Mouse (Mus musculus) spleen, postnatal 14 days (tissue): ENCODE results near the gene Zfp653.

Experiments
- DNase-seq, 2 experiments: peaks; one replicate each; pipeline ENCODE4 v3.0.0; 2021 to 2022; ENCODE audit warnings: low spot score in 2 of 2

The Zfp653 gene

DNA sequence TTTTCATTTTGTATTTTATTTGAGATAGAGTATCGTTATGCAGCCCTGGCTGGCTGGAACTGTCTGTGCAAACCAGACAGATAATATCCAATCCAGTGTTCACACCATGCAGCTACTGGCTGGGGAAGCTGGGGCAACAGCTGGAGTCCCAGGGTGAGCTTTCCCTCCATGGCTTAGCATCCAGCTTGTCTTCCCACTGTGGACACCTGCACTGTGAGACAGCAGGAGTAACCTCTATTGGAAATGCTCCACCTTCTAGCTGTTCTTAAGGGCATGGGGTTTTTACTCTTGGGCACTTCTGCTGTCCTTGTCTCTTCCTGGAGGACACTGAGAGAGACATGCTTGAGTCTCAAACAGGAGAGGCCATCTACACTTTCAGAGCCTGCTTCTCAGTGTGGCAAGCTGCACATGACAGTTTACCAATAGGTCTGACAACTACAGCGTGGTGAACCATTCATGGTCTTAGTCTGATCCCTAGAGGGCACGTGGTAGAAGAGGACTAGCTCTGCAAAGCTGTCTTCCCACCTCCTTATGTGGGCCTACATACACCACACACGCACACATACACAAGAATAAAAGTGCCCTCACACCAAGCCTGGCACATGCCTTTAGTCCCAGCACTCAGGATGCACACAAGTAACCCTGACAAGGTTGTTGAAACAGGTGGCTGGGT lies 1.2 kb downstream of the Zfp653 start:
- DNase-seq = no peak

DNA sequence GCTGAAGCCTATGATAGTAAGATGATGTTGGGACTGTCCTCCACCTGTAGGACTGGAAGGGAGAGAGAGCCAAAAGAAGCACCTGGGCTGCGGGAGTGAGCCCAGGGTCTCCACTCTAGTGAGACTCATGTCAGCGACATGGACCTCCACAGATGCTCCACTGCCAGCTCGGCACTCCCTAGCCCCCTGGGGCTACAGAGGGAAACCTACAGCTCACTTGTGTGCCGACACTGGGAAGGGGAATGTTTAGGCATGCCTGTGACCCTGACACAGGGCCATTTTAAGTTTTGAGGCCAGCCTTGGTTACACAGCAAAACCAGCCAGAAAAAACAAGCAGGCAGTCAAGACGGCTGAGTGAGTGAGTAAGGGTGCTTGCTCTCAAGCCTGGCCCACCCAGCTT lies 4.0 kb downstream of the Zfp653 start:
- no peak for DNase-seq

DNA sequence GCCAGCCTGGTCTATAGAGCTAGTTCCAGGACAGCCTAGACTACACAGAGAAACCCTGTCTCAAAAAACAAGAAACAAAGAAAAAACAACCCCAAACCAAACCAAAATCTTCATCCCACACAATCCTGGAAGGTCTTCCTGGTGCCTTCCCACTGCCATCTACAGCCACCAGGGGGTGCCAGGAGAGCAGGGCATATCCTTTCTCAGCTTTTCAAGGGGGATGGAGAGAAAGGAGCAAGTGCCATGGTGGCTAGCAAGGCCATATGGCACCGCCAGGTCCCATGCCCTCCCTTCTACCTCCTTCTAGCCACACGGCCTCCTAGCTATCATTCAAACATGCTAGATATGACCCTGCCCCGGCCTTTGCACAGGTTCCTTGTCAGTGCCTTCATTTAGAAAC lies 4.7 kb downstream of the Zfp653 start:
- DNase-seq = peak; percentile 37 to 54

DNA sequence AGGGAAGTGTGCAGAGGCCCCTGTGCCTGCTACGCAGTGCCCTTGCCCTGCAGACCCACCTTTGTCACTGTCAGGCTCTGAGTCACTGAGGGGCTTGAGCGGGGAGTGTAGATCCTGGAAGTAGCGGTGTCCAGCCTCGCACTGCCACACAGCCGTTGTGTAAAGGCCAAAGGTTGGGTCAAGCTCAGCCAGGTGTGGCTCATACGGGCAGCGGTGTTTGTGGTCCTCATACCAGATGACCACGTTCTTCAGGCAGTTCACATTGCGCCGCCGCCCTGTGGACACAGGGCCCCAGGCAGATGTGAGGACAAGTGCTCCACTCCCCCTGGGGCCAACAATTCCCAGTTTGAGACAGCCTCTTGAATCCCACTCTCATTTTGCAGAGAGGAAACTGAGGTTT lies 5.5 kb downstream of the Zfp653 start:
- DNase-seq = no peak

DNA sequence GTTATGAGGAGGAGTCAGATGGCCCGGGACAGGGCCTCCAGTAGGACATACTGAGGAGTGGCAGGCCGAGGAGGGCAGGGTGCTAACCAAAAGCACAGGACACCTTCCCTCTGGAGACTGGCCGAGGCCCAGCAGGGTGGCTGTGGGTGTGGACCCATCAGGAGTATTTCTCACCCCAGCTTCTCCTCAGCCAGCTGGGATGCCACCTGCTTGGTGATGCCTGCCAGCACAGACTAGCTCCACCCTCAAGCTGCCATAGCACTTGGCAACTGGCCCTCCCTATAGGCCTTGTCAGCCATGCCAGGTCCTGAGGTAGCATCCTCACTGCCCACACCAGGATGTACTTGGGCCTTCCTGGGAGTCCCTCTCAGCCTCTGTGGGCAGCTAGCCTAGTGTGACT lies 6.8 kb downstream of the Zfp653 start:
- no peak for DNase-seq

DNA sequence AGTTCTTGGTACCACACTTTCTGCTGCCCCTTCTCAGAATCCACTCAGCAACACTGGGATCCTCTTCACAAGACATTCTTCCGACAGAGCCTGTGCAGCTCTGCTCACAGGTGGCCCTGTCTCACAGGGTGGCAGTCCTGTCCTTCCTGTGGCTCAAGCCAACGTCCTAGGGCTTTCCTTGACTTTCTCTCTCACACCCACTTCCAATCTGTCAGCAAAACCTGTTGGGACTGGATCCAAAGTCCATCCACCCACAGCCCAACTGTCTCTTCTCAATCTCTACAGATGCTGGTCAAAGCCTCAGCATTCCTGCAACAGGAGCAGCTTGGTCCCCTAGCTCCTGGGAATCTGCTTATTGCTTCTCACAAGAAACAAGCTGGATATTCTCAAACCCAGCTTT lies 9.8 kb downstream of the Zfp653 start:
- no peak for DNase-seq

DNA sequence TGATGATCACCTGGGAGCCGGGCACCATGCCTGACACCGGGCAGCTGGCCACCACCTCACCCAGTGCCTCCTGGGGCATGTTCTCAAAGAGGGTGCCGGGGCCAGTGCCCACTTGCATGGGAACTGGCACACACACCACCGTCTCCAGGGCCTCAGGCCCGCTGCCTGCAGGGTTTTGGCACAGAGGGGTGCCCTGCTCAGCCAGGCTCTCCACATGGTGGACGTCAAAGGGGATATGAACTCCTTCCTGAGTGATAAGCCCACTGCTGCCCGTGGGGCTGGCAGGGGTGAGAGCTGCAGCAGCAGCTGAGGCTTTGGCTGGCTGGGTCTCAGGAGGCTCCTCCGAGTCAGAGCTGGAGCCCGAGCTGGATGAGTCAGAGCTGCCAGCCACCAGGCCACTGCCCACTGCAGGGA lies 13.2 kb downstream of the Zfp653 start:
- DNase-seq = no peak

DNA sequence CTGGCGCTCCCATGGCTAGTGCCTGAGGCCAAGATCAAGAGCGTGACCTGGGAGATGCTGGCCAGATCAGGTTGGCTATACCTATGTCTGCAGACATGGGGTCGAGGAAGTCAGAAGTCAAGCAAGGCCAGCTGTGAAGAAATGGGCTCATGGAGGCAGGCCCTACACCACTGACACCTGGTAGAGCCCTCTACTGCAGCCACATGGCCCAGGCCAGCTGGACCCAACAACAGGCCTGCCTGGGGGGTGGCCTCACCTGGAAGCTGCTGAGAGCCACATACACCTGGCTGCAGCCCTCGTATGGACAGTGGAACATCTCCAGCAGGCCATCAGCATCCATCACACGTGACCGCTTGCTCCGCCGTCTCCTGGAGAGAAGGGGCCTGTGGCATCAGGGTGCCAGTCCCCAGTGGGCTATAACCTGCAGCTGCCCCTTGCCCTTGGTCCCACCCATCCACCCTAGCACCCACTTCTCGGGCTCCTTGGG lies 14.1 kb downstream of the Zfp653 start:
- DNase-seq = no peak

DNA sequence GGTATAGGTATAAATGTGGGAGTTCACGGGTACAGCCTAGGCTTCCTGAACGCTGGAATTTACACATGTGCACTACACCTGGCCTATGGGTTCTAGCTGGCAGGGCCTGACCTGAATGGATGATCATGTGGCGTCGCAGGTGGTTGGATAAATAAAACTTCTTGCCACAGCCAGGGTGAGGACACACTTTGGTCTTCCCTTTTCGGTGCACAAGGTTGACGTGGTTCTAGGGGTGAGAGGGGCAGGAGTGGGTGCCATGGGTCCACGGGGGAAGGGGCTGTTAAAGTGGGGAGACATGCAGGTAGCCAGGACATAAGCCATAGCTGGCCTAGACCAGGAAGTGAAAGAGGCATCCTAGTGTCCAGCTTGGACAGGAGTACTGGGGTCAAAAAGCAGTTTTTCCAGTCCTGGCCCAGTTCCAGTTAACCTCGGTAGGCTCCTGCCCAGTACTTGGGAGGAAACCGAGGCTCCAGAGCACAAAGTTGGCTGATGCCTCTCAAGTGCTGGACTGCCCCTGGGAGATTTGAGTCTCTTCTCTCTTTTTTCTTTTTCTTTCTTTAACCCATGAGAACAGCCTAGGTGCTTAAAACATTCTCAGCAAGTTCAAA lies 14.8 kb downstream of the Zfp653 start:
- DNase-seq = no peak

DNA sequence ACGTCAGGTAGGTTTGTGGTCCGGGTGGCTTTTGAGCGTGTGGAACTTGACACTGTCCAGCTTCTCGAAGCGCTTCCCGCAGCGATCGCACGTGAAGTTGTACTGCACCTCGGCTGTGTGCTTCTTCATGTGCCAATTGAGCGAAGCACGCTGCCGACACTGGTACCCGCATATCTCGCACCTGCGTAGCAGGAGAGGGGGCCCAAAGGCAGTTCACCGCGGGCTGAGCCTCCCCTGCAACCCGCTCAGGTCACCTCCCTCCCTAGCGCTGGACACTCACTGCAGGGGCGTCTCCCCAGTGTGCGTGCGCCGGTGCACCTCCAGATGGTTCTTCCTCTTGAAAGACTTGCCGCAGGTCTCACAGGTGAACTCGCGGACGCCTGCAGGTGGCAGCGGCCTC lies 15.5 kb downstream of the Zfp653 start:
- DNase-seq = no peak

DNA sequence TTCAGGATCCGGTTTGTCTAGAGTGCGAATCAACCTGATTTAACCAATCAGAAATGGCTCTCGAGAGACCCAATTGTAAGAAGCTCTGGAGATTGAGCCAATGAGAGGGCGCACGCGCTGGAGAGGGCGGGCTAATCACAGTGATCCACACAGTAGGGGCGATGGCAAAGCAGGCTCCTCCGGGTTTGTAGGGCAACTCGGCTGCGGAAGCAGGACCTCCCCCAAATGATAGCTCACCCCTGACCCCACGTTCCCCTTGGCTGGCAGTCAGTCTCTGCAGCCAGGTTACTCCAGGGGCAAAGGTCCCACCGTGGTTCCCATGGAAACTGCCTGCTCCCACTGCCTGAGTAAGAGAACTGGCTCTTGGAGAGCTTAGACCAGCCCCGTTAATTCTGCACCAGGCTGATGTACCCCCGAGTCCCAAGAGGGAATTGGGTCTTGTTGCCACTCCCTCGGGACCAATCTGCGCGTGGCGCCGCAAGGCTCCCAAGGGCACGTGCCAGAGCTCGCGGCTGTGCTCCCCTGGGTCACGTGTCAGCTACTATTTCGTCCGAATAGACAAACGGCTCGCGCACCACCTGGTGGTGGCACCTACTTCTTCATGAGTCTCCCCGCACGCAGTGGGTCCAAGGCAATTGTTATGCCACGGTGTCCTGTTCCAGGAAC lies 16.6 kb downstream of the Zfp653 start:
- DNase-seq = peak; percentile 45 to 63

DNA sequence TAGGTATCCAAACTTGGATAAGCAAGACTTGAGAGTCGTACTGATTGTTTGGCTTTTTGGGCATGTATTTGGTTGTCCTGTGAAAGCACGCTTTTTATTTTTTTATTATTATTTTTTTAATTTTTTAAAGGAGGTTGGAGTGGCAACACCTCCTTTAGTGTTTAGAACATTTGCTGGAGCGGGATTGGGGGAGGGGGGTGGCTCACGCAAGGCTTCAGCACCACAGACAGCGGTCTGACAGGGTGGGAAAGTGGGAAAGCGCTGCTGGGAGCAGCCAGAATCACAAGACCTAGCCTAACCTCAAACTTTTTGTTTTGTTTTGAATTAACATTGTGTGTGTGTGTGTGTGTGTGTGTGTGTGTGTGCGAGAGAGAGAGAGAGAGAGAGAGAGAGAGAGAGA lies 17.5 kb downstream of the Zfp653 start:
- no peak for DNase-seq

DNA sequence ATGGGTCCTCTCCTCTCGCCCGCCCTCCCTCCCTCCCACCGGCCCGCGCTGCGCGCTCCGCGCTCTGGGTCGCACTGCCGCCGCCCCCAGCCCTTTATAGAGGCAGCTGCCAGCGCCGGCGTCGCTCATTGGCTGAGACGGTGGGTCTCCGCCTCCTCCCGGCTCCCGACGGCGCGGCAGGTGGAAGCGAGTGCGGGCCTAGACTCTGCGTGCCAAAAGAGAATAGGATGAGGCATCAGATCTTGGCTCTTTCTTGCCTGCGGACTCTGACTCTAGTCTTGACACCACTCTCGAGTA lies 19.3 kb downstream of the Zfp653 start, which contains the start of gene Elavl3:
Elavl3 (minus strand) TSS at position 66 of the 297 bp plus-strand sequence.
- DNase-seq = no peak

DNA sequence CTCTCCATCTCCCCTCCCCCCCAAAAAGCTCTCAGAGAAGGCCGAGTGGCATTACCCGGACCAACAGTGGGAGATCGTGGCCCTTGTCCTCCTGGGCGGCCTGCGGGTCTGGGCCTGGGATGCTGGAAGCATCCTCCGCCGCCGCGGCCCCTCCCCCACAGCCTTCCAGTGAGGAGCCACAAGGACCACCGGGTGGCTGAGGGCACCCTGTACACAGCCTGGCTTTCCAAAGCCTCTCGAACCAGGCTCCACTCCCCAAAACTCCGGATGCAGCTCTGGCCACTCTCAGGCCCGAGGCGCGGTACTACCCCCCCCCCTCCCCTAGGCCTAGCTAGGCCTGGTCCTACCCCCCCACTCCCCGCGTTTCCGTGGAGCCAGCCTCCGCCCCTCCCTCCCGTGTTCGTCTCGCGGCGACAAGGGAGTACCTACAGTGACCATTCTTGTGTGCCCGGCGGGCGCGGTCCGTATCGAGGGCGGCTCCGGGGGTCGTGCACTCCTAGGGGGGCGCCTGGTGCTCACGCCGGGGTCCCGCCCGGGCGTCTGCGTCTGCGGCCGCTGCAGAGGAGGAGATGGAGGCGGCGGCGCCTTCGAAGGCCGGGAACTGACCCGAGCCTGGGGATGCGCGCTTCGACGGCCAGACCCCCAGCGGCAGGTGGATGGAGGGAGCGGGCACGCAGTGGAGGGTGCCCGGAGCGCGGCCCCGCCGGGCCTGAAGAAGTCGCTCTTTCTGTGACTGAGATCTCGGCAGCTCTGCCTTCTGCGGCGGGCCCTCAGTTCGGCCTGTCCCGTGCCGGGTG lies 19.8 kb downstream of the Zfp653 start:
- DNase-seq = no peak

DNA sequence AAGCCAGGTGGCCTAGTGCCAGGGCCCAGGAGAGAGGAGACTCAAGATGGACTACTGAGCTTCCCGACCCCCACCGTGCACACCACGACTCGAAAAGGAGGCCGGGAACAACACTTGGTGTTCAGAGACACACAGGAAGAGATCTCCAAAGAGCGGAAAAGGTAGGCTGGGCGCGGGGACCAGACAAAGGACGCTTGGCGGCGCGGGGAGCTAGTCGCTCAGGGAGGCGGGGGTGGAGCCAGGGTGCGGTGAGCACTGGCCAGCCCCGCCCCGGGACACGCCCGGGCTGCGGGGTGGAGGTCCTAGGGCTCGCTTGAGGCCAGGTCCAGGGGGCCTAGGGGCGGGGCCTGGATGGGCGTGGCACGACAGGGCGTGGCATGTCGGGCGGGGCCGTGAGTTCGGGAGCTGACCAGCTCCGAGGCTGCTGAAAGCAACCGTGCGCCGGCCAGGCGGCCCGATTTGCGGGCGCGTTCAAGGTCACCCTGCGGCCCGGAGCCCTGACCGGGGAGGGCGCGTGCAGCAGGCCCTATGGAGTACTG lies 20.8 kb downstream of the Zfp653 start:
- DNase-seq = peak; percentile 21 to 30

DNA sequence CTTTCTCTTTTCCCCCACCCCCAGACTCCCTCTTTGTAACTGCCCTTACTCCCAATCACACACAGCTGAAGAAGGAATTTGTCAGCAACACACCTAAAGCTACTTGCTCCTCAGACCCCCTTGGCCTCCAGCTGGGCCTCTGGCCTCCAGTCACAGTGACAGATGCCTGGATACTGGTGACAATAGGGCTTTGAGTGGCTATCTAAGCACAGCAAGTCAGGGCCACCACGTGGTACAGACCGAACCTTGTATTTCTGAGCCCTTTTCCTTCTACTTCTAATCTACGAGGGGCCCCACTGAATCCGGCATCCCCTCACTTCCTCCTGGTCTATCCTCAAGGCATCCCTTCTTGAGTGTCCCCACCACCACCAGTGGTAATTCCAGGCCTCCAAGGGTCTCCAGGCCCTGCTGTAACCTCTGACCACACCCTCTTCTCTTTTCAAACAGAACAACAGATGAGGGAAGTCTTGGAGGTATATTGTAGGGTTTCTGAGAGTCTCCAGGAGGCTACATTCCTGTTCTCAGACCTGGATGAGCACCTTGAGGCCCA lies 21.4 kb downstream of the Zfp653 start:
- DNase-seq = no peak

DNA sequence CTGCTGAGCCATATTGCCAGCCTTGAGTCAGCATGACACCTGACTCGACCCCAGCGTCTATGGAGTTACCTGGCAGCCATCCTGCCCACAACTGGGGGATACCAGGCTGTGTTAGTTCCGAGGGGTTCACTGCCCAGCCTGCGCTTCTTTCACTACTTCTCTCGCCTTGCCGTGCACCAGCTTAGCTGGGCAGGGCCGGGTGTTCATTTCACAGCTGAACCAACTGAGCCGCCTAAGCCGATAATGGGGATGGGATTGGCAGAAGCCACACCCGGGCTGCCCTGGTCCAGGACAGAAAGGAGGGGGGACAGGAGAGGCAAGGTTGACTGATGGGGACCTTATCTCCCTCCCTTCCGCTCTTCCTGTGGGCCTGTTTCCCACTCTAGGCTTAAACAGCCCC lies 21.9 kb downstream of the Zfp653 start:
- no peak for DNase-seq

DNA sequence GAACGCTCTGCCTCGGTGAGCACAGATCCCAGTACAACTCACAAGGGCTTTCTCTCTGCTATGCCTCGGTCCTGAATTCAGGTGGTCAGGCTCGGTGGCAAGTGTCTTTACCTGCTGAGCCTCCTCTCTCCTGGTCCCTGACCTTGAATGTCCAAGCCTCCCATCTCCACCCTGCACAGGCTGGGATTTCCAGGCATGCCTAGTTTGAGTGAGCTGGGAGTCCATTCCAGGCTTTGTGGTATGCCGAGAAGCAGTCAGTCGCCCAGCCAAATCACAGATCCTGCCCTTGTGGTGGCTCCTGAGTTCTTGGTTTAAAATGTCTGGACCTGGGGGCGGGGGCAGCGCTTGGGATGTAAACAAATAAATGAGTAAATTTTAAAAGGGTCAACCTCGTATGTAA lies 23.8 kb downstream of the Zfp653 start:
- no peak for DNase-seq

DNA sequence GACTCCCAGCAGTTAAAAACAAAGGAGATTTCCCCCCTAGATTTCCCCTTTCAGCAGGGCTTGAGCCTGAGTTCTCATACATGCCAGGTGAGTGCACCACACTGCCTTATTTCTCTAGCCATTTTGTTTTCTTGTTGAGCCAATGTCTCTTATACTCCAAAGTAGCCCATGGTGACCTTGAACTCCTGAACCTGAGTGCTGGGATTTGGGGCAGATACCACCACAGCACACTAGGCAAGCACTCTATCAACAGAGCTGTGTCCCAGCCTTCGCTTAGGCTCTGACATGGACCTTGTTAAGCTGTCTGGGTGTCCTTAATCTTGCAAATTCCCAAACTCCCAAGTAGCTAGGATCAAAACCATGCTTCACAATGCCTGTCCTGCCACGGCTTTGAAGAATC lies 29.3 kb downstream of the Zfp653 start:
- DNase-seq = no peak

DNA sequence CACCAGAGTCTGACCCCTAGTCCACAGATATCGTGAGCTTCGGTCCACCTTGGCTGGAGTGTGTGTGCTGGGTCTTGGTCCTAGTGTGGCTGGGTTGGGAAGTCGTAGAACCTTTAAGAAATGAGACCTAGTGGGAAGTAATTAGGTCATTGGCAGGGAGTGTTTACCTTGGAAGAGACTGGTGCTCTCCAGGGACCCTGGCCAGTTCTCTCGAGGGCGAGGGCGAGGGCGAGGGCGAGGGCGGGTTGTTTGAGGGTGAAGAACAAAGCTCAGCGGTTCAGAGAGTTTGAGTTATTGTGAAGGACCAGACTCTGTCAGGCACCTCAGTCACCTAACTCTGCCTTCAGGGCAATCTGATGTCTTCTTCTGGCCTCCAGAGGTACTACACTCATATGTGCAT lies 33.4 kb downstream of the Zfp653 start:
- DNase-seq = no peak

DNA sequence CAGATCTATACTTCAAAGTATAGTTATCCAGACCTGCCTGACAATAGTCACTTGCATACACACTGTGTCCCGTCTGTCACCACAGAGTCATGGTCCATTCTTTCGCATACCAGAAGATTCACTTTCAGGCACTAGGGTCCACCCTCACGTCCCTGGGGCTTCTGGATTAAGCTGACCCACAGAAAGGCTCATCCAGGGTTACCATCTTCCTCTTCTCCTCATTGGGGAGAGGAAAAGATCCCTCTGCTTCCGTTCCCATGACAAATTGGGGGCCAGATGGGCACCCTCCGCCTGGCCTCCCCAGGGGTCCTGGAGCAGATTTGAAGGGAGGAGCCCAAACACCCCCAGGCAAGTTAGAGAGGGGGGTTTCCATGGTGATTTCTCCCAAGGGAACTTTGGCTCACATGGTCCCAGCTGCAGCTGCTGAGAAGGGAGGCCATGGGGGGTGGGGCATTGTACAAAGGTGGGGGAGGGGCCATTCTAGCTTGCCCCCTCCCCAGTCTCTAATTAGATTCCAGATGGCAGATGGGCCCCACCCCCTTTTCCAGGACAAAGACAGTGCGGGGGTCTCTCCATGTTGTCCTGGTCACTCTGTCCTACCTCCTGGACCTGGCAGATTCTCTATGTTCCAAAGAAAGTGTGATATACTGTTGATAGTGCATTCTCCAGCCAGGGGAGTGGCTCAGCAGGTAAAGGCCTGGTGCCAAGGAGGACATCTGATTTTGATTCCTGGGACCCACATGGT lies 35.7 kb downstream of the Zfp653 start:
- DNase-seq = no peak
